Mouse (Mus musculus) heart, adult 2 months (tissue): ENCODE measurements around the gene Sgk1.

Source experiments
- CTCF ChIP-seq: fragments of 200-600 bp; IDR thresholded peaks from 2 replicates; pipeline ENCODE4 v1.8.1; 2022; ENCODE audit warnings: antibody characterized with exemption, mild to moderate bottlenecking, moderate library complexity
- EP300 ChIP-seq: fragments of 200-500 bp; IDR thresholded peaks from 2 replicates; pipeline ENCODE4 v1.6.1; 2011; ENCODE audit warnings: low read depth, low read length, control low read depth; ENCODE audit not compliant: insufficient read depth

DNA sequence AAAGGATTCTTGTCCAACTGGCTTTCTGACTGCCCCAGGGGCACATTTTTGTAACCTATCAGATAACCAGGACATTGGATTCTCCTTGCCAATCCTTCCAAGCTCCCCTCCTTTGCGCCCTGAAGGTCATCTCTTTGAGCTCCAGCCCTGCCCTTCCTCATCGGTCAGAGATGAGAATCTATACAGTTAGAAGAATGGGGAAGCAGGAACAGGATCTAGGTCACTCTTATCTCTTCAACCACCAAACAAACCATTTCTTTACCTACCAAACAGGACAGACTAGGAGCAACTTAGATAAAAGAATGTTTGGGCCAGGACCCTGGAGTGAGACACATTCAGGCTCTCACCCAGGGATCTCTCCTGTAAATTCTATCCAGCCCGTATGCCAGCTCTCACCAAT lies 59.3 kb downstream of the Sgk1 start:
- TF ChIP-seq EP300 (no peak), CTCF (no peak)
